Mouse (Mus musculus) ES-E14 (cell line): ENCODE results near the gene Dlg2.

Experiments
- HCFC1 ChIP-seq: IDR thresholded peaks from 2 replicates; pipeline ENCODE4 v1.6.1; 2012; ENCODE audit warnings: low read length, inconsistent platforms, borderline replicate concordance; ENCODE audit not compliant: insufficient read depth
- MAFK ChIP-seq: IDR thresholded peaks from 2 replicates; pipeline ENCODE4 v1.6.1; 2014; ENCODE audit warnings: mild to moderate bottlenecking, low read depth, low read length, inconsistent platforms; ENCODE audit not compliant: insufficient read depth
- ZNF384 ChIP-seq: IDR thresholded peaks from 2 replicates; pipeline ENCODE4 v1.6.1; 2012; ENCODE audit warnings: low read depth, low read length, inconsistent platforms

GRCm38 (mm10) chr7:92003769-92004455, 1527.4 kb downstream of the Dlg2 start:
- TF ChIP-seq HCFC1 (no peak), MAFK (no peak), ZNF384 (no peak)
